Mouse (Mus musculus): Measurements from ENCODE around the gene Rnf214. TPM values are rescaled to one million over a fixed set of nuclear protein-coding genes. Genes with fewer than 3 reads are reported as not detected.

The Rnf214 gene
- polyA plus RNA-seq (2014; fragmentation: Illumina TruSeq; extraction: RNeasy Lipid Tissue Mini Kit (QIAGEN cat#74804); ENCODE audit: low read depth, low replicate concordance): 23.4 TPM

GRCm38 (mm10) chr9:45906355-45907077 lies at the start of gene Rnf214, which contains the start of gene Pcsk7:
Rnf214 (minus strand) TSS chr9:45906911.
Pcsk7 (plus strand) TSS chr9:45906497.

DNA sequence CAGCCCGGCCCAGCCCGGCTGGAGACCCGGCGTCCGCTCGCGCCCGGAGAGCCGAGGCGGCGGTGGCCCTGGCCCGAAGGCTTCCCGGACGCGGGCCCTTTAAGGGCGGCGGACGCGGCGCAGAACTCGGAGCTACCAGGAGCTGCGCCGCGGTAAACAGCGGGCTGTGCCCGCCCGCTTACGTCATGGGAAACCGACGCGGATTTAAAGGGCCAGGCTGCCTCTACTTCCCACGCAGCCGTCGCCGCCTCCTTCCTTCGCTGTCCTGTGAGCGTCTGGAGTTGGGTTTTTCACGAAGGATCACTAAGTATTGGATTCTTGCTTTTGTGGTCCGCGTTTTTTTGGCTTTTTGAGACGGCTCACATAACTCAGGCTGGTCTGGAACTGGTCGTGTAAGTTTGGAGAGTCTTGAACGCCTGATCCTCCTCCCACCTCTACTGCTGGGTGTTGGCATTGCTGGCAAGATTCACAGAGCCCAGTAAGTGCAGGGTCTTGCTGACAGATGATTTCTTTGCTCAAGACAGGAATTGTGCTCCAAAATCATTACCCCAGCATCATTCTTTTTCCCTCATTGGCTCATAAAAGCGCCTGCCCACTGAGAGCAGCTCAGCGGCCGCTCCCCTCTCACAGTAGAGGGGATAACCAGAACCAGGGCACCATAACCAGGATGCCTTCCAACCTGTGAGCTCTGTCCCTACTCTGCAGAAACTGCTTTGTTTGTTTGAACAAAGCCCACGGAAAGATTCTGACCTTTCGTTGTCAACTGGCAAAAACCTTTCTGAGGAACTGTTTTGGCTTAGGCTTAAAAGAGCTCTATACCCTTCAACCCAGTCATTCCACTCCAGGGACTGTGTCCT lies 48.6 kb upstream of the Rnf214 start, which contains the start of gene Sidt2:
Sidt2 (minus strand) TSS at position 152 of the 857 bp plus-strand sequence.

GRCm38 (mm10) chr9:45935628-45936210 lies 29.0 kb upstream of the Rnf214 start, which contains the start of gene Tagln:
Tagln (minus strand) TSS chr9:45936058.

GRCm38 (mm10) chr9:45838434-45839138 lies 68.1 kb downstream of the Rnf214 start, which contains the start of gene Bace1:
Bace1 (plus strand) TSS chr9:45838580.

GRCm38 (mm10) chr9:45828291-45828963 lies 78.3 kb downstream of the Rnf214 start, which contains the start of gene Cep164:
Cep164 (minus strand) TSS chr9:45828691.

Other genes with a start within 250 kb of the Rnf214 start
- gene Cep164, start 78.2 kb downstream of the Rnf214 start, polyA plus RNA-seq (2014; fragmentation: Illumina TruSeq; extraction: RNeasy Lipid Tissue Mini Kit (QIAGEN cat#74804); ENCODE audit: low read depth, low replicate concordance): 7.6 TPM
- gene Bace1, start 68.3 kb downstream of the Rnf214 start, polyA plus RNA-seq (2014; fragmentation: Illumina TruSeq; extraction: RNeasy Lipid Tissue Mini Kit (QIAGEN cat#74804); ENCODE audit: low read depth, low replicate concordance): 19.7 TPM
- 16.3 TPM for gene Pcsk7, start 414 bp downstream of the Rnf214 start, polyA plus RNA-seq (2014; fragmentation: Illumina TruSeq; extraction: RNeasy Lipid Tissue Mini Kit (QIAGEN cat#74804); ENCODE audit: low read depth, low replicate concordance)
- gene Tagln, start 29.1 kb upstream of the Rnf214 start, polyA plus RNA-seq (2014; fragmentation: Illumina TruSeq; extraction: RNeasy Lipid Tissue Mini Kit (QIAGEN cat#74804); ENCODE audit: low read depth, low replicate concordance): 94.0 TPM
- 65.0 TPM for gene Sidt2, start 48.3 kb upstream of the Rnf214 start, polyA plus RNA-seq (2014; fragmentation: Illumina TruSeq; extraction: RNeasy Lipid Tissue Mini Kit (QIAGEN cat#74804); ENCODE audit: low read depth, low replicate concordance)
- gene Pafah1b2, start 105.8 kb upstream of the Rnf214 start, polyA plus RNA-seq (2014; fragmentation: Illumina TruSeq; extraction: RNeasy Lipid Tissue Mini Kit (QIAGEN cat#74804); ENCODE audit: low read depth, low replicate concordance): 31.4 TPM
- gene Sik3, start 105.9 kb upstream of the Rnf214 start, polyA plus RNA-seq (2014; fragmentation: Illumina TruSeq; extraction: RNeasy Lipid Tissue Mini Kit (QIAGEN cat#74804); ENCODE audit: low read depth, low replicate concordance): 47.0 TPM